ENCODE assay signal across 22 mouse cellular contexts in the genomic region with DNA sequence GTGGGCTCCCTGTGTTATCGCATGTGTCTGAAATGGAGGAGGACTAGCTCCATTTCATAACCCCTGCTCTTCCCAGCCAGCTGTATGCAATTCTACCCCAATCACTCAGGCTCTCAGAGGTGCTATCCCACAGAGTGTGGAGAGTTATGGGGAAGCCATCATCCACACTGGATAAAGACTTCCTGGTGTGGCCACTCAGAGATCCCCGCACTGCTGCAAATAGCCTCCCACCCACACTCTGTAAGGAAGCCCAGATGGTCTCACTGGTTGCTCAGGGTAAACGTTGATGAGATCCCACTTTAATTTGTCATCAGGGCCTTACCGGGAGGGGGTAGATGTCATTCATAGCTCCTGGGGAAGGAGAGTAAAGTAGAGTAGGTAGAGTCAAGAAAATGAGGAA. TPM values are rescaled to one million over a fixed set of nuclear protein-coding genes. Genes with fewer than 3 reads are reported as not detected.
DNase-seq lines count a peak whose midpoint lies in the region; ATAC-seq lines count a peak whose summit lies in the region.
"Had no signal": no experiment of that assay in that cellular context is flagged by ENCODE, and none has a peak within 500 bp of the region (broad histone marks: within the 10 kb centered on the region; RNA-seq: fewer than 3 reads in every experiment).

No protein-coding gene starts in this region.

- intact Hi-C loops in left cerebral cortex, postnatal 14 days (cut with DNase I), result no loop called here

- ATAC-seq in frontal cortex, adult (ENCODE audit: low TSS enrichment), result peak; percentile 67
- ATAC-seq: activated CD4-positive, CD25-positive, alpha-beta regulatory T cell, adult 4 months; CD4-positive, CD25-positive, alpha-beta regulatory T cell, adult 4 months; forebrain, embryonic 14.5 days; forebrain, embryonic 16.5 days; Patski had no signal

- DNase-seq in frontal cortex, postnatal 36 days (ENCODE audit: low spot score in 2 of 2), result no peak
- DNase-seq in left cerebral cortex, adult 18-20 months (ENCODE audit: low spot score in 2 of 2), result peak; percentile 47 to 48
- no peak for DNase-seq in left cerebral cortex, postnatal 14 days (ENCODE audit: low spot score in 2 of 2)
- peak; percentile 63 for DNase-seq in right cerebral cortex, adult 18-20 months
- DNase-seq in right cerebral cortex, postnatal 25 days, result no peak
- DNase-seq: adrenal gland, adult 8-10 months; adrenal gland, postnatal 14 days; adrenal gland, postnatal 36 days; B cell, adult 2 months; cerebellum, adult 11 months; cerebellum, adult 18-20 months; cerebellum, adult 8-10 months; cerebellum, adult 9-11 months; cerebellum, postnatal 14 days; cerebellum, postnatal 36 days; embryo, embryonic 11 days had no signal

RNA-seq across cellular contexts. Expression of a gene that starts 6.7 kb away (rescaled TPM):
- total RNA-seq in left cerebral cortex, adult 18-20 months (2021), result 100 to 1,000 TPM; 209 to 215 TPM
- total RNA-seq in left cerebral cortex, postnatal 14 days (2021), result 100 to 1,000 TPM in 1 of 2 experiments, 10 to 100 TPM in 1; 97.1 to 119 TPM

Comparison
In these comparisons a context has a peak if more than half of its experiments do, and no peak if none do; other contexts are left out.
1. DNase-seq: peak in left cerebral cortex, adult 18-20 months (2 of 2) and right cerebral cortex, adult 18-20 months (single experiment); none in frontal cortex, postnatal 36 days (0 of 2), left cerebral cortex, postnatal 14 days (0 of 2) and right cerebral cortex, postnatal 25 days (single experiment).